Mouse (Mus musculus): ENCODE measurements around the gene Mrpl47. TPM values are rescaled to one million over a fixed set of nuclear protein-coding genes. Genes with fewer than 3 reads are reported as not detected.

The Mrpl47 gene
- polyA plus RNA-seq, 1 experiment: 0.25 TPM

DNA sequence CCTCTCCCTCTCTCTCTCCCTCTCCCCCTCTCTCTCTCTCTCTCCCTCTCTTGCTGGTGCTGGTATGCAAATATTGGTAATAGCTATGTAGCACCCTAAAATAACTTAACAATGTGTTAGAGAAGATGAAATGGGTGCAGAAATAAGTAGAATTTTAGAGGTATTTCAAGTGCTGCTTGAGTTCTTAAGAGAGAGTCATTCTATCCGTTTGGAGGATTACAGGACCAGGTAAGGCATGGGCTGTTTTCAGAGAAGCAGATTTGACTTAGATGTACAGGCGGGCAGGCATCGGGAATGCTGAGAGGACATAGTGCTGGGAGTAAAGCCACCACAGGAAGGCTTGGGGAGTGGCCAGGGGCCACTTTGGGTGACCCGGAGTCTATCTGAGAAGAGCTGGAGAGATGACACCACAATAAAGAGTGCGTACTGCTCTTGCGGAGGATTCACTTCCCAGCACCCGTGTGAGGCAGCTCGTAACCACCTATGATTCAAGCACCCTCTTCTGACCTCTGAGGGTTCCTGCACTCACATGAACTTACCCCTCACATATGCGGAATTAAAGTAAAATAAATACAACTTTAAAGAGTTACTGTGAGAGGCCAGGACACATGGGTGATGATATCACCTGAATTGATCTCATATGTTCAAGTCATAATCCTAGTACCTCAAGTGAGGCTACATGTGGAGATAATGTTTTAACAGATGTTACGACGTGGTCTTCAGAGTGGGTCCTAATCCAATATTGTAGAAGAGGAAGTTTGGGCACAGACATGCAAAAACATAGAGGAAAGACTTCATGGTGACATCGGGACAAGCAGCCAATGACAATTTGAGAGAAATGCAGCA is 42.4 kb downstream of the Mrpl47 start:
- TF ChIP-seq TAL1 (IDR thresholded peaks at IDR 0.05; ENCODE audit: low read length) (no peak), GATA1 (IDR thresholded peaks at IDR 0.05; ENCODE audit: low read length) (no peak)
- Histone ChIP-seq H3K4me3 (replicated peaks) (peak overlapping the region; percentile 49), H3K4me1 (ENCODE audit: control insufficient read depth) (peaks cover 65% of the 10 kb centered on the region), H3K27me3 (ENCODE audit: control insufficient read depth) (no peaks in the 10 kb centered on the region), H3K36me3 (ENCODE audit: control insufficient read depth) (no peaks in the 10 kb centered on the region), H3K9me3 (ENCODE audit: control insufficient read depth, low read length) (no peaks in the 10 kb centered on the region)

DNA sequence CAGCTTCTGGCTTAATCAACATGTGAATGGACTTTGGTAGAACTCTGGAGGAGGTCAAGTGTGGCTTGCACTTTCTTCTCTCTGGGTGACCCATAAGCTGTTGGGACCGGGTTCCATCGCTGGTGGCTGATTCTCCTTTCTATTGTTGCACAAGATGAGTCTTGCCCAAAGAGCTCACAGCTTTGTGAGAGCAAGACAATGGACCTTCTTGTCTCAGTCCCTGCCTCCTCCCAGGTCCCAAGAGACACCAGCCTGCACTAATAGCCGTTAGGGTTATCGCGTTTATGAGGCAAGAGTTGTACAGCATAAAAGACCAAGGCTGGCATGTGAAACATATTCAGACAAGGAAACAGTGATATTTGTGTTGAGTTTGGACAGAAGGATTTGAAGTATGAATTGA is 43.2 kb downstream of the Mrpl47 start:
- no peak overlapping the region for H3K4me3 ChIP-seq (replicated peaks)
- H3K27me3 ChIP-seq (ENCODE audit: control insufficient read depth): no peaks in the 10 kb centered on the region
- no peaks in the 10 kb centered on the region for H3K9me3 ChIP-seq (ENCODE audit: control insufficient read depth, low read length)
- peaks cover 73% of the 10 kb centered on the region for H3K4me1 ChIP-seq (ENCODE audit: control insufficient read depth)
- no peaks in the 10 kb centered on the region for H3K36me3 ChIP-seq (ENCODE audit: control insufficient read depth)
- TF ChIP-seq TAL1 (IDR thresholded peaks at IDR 0.05; ENCODE audit: low read length) (no peak), GATA1 (IDR thresholded peaks at IDR 0.05; ENCODE audit: low read length) (no peak)

DNA sequence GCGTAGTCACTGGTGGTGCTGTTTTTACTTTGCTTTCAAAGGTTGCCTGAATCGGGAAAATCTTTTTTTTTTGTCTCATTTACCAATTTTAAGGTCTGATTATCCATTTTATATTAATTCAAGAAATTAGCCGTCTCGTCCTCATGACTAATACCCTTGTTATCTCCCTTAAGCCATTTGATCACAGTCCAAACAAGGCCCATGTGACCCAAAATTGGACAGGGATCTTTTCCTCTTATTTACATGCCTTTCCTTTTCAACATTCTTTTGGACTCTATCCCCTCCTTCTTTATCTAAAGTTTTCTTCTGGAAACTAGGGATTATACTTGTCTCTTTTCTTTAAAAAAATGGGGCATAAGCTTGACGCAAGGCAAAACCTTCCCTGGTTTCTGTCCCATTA is 45.6 kb downstream of the Mrpl47 start:
- Histone ChIP-seq H3K27me3 (ENCODE audit: control insufficient read depth) (no peaks in the 10 kb centered on the region), H3K4me3 (replicated peaks) (no peak overlapping the region), H3K36me3 (ENCODE audit: control insufficient read depth) (no peaks in the 10 kb centered on the region), H3K4me1 (ENCODE audit: control insufficient read depth) (peaks cover 82% of the 10 kb centered on the region), H3K9me3 (ENCODE audit: control insufficient read depth, low read length) (no peaks in the 10 kb centered on the region)
- TF ChIP-seq TAL1 (IDR thresholded peaks at IDR 0.05; ENCODE audit: low read length) (no peak), GATA1 (IDR thresholded peaks at IDR 0.05; ENCODE audit: low read length) (no peak)

DNA sequence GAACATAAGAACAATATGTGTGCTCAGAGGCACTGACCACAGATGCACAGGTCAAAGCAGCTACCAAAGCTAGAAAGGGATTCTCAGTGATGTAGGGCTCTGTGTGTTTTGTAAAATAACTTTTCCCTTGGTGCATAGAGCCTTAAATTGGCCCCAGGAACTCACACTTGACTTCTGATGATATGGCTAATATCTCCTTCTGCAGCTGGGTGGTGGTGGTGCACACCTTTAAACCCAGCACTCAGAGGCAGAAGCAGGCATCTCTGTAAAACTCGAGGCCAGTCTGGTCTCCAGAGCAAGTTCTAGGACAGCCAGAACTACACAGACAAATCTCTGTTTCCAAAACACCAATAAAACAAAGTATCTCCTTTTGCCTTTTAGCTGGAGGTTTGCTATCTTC is 46.5 kb downstream of the Mrpl47 start:
- H3K36me3 ChIP-seq (ENCODE audit: control insufficient read depth): no peaks in the 10 kb centered on the region
- H3K27me3 ChIP-seq (ENCODE audit: control insufficient read depth): no peaks in the 10 kb centered on the region
- peak overlapping the region; percentile 44 for H3K4me3 ChIP-seq (replicated peaks)
- no peaks in the 10 kb centered on the region for H3K9me3 ChIP-seq (ENCODE audit: control insufficient read depth, low read length)
- TF ChIP-seq GATA1 (IDR thresholded peaks at IDR 0.05; ENCODE audit: low read length) (no peak), TAL1 (IDR thresholded peaks at IDR 0.05; ENCODE audit: low read length) (peak; percentile 62)
- H3K4me1 ChIP-seq (ENCODE audit: control insufficient read depth): peaks cover 82% of the 10 kb centered on the region

DNA sequence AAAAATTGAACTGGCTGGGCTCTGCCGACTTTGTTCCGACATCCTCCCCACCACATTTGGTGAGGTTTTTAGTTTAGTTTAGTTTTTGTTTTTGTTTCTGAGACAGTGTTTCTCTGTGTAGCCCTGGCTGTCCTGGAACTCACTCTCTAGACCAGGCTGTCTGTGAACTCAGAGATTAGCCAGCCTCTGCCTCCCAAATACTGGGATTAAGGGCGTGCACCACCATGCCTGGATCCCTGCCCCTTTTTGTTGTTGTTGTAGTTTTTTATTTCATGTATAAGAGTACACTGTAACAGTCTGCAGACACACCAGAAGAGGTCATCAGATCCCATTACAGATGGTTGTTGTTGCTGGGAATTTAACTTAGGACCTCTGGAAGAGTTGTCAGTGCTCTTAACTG is 47.4 kb downstream of the Mrpl47 start:
- H3K27me3 ChIP-seq (ENCODE audit: control insufficient read depth): no peaks in the 10 kb centered on the region
- H3K36me3 ChIP-seq (ENCODE audit: control insufficient read depth): no peaks in the 10 kb centered on the region
- H3K4me1 ChIP-seq (ENCODE audit: control insufficient read depth): peaks cover 76% of the 10 kb centered on the region
- no peaks in the 10 kb centered on the region for H3K9me3 ChIP-seq (ENCODE audit: control insufficient read depth, low read length)
- no peak overlapping the region for H3K4me3 ChIP-seq (replicated peaks)
- TF ChIP-seq TAL1 (IDR thresholded peaks at IDR 0.05; ENCODE audit: low read length) (no peak), GATA1 (IDR thresholded peaks at IDR 0.05; ENCODE audit: low read length) (no peak)

DNA sequence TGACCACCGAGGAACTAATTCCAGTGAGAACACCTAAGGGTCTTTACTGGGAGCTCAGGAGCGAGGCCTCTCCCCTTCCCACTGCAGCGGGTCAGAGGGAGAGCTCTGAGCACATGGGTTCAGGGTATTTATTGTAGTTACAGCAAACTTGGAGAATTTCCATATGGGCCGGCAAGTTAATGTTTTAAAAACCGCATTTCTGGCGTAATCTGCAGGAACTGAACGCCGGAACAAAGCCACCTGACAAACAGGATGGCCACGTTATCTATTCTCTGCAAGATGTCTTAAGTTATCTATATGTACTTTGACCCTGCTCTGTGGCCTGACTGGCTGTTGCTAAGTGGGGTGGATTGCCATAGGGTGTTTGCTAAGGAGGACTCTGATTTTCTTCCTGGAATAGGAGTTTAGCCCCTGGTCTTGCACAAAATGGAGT is 47.8 kb downstream of the Mrpl47 start:
- Histone ChIP-seq H3K36me3 (ENCODE audit: control insufficient read depth) (no peaks in the 10 kb centered on the region), H3K9me3 (ENCODE audit: control insufficient read depth, low read length) (no peaks in the 10 kb centered on the region), H3K27me3 (ENCODE audit: control insufficient read depth) (no peaks in the 10 kb centered on the region), H3K4me1 (ENCODE audit: control insufficient read depth) (peaks cover 72% of the 10 kb centered on the region), H3K4me3 (replicated peaks) (no peak overlapping the region)
- TF ChIP-seq GATA1 (IDR thresholded peaks at IDR 0.05; ENCODE audit: low read length) (0 out of 2 replicates have a peak, but pooled peaks have one; percentile 10), TAL1 (IDR thresholded peaks at IDR 0.05; ENCODE audit: low read length) (no peak)

DNA sequence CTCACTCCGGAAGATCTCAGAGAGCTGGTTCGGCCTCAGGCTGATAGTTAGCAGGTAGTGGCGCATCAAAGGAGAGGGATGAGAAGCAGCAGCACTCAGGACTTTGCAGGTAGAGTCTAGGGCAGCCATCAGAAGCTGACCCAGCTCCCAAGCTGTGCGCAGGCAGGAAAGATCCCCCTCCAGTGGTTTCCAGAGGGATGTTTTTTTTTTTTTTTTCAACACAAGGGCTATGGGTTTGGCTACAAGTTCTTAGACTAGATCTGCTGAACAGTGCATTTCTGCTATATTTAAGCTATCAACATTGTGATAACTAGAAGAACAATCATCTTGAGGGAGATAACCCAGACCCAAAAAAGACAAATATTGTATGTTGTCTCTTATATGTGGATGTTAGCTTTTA is 50.2 kb downstream of the Mrpl47 start:
- Histone ChIP-seq H3K9me3 (ENCODE audit: control insufficient read depth, low read length) (no peaks in the 10 kb centered on the region), H3K4me3 (replicated peaks) (no peak overlapping the region), H3K27me3 (ENCODE audit: control insufficient read depth) (no peaks in the 10 kb centered on the region), H3K4me1 (ENCODE audit: control insufficient read depth) (peaks cover 63% of the 10 kb centered on the region), H3K36me3 (ENCODE audit: control insufficient read depth) (no peaks in the 10 kb centered on the region)
- TF ChIP-seq TAL1 (IDR thresholded peaks at IDR 0.05; ENCODE audit: low read length): no peak
- no peak for TF ChIP-seq GATA1 (IDR thresholded peaks at IDR 0.05; ENCODE audit: low read length)

DNA sequence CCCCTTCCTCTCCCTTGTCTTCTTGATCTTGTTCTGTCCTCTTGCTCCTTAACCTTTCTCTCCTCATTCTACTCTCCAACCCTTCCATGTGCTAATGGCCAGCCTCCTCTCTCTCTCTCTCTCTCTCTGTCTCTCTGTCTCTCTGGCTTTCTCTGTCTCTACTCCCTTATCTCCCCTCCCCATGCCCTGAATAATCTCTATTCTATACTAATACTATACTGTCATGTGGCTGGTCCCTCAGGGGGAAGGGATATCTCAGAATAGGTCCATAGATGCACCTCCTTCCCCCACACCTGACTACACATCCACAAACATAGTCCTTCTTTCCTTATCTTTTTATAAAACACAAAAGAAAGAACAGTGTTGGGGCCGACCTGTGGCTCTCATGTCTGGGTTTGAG is 50.9 kb downstream of the Mrpl47 start:
- Histone ChIP-seq H3K27me3 (ENCODE audit: control insufficient read depth) (no peaks in the 10 kb centered on the region), H3K4me3 (replicated peaks) (no peak overlapping the region), H3K4me1 (ENCODE audit: control insufficient read depth) (peaks cover 59% of the 10 kb centered on the region), H3K9me3 (ENCODE audit: control insufficient read depth, low read length) (no peaks in the 10 kb centered on the region), H3K36me3 (ENCODE audit: control insufficient read depth) (no peaks in the 10 kb centered on the region)
- no peak for TF ChIP-seq TAL1 (IDR thresholded peaks at IDR 0.05; ENCODE audit: low read length)
- TF ChIP-seq GATA1 (IDR thresholded peaks at IDR 0.05; ENCODE audit: low read length): no peak

DNA sequence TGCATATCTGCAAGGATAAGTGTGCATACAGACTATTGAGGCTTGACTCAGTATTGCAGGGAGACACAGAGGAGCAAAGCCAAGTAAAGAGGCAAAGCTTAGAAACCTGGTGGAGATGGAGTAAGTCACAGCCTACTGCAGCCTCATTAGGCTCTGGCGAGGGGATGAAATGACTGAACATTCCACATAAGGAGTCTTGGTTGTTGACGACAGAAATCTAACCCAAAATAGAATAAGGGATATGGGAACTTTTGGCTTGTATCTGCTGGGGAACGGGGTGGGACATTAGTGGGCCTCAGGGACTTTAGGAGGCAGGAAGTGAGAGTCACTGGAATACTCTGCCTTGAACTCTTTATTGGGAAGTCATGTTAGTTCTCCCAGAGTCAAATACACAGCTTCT is 52.8 kb downstream of the Mrpl47 start:
- Histone ChIP-seq H3K4me1 (ENCODE audit: control insufficient read depth) (peaks cover 57% of the 10 kb centered on the region), H3K36me3 (ENCODE audit: control insufficient read depth) (no peaks in the 10 kb centered on the region), H3K27me3 (ENCODE audit: control insufficient read depth) (no peaks in the 10 kb centered on the region), H3K4me3 (replicated peaks) (no peak overlapping the region), H3K9me3 (ENCODE audit: control insufficient read depth, low read length) (no peaks in the 10 kb centered on the region)
- TF ChIP-seq TAL1 (IDR thresholded peaks at IDR 0.05; ENCODE audit: low read length) (no peak), GATA1 (IDR thresholded peaks at IDR 0.05; ENCODE audit: low read length) (no peak)
